27 mouse cellular contexts compared by ENCODE assay signal in genomic region chr9:77148518-77149257, GRCm38 (mm10).
"Had no signal": no experiment of that assay in that cellular context is flagged by ENCODE, and none has a peak within 500 bp of the region (broad histone marks: within the 10 kb centered on the region; RNA-seq: fewer than 3 reads in every experiment).

No protein-coding gene starts in this region.

- H3K4me1 ChIP-seq: heart, embryonic 13.5 days; heart, embryonic 15.5 days; hindbrain, embryonic 13.5 days; hindbrain, embryonic 15.5 days; kidney, embryonic 15.5 days; limb, embryonic 13.5 days; limb, embryonic 15.5 days; liver, embryonic 12.5 days had no signal

- H3K9ac ChIP-seq: heart, embryonic 13.5 days; heart, embryonic 15.5 days; hindbrain, embryonic 13.5 days; hindbrain, embryonic 15.5 days; kidney, embryonic 15.5 days; limb, embryonic 13.5 days; limb, embryonic 15.5 days; liver, embryonic 12.5 days; liver, embryonic 14.5 days had no signal

- DNase-seq: gastrocnemius, postnatal 14 days; gastrocnemius, postnatal 36 days; heart, adult 11 months; heart, adult 2 months; heart, postnatal 14 days; heart, postnatal 36 days; kidney, adult 11 months; kidney, adult 2 months; kidney, adult 9 months; kidney, postnatal 14 days; kidney, postnatal 36 days; layer of hippocampus, adult 9-11 months; layer of hippocampus, postnatal 36 days; left cerebral cortex, postnatal 4 days had no signal

- ATAC-seq: hindbrain, postnatal 0 days; intestine, embryonic 16.5 days; liver, embryonic 12.5 days had no signal

- H3K27me3 ChIP-seq: heart, embryonic 13.5 days; heart, embryonic 15.5 days; hindbrain, embryonic 13.5 days; hindbrain, embryonic 15.5 days; kidney, embryonic 15.5 days; limb, embryonic 13.5 days; limb, embryonic 15.5 days; liver, embryonic 12.5 days had no signal

- H3K4me3 ChIP-seq: heart, adult 2 months; heart, embryonic 13.5 days; heart, embryonic 15.5 days; hindbrain, embryonic 13.5 days; hindbrain, embryonic 15.5 days; kidney, embryonic 15.5 days; limb, embryonic 13.5 days; limb, embryonic 15.5 days; liver, embryonic 12.5 days had no signal

- H3K27ac ChIP-seq: heart, adult 2 months; heart, embryonic 13.5 days; heart, embryonic 15.5 days; hindbrain, embryonic 13.5 days; hindbrain, embryonic 15.5 days; hindbrain, postnatal 0 days; kidney, embryonic 15.5 days; kidney, postnatal 0 days; limb, embryonic 13.5 days; limb, embryonic 15.5 days; liver, embryonic 12.5 days; liver, embryonic 14.5 days had no signal

- H3K36me3 ChIP-seq: heart, embryonic 13.5 days; heart, embryonic 15.5 days; hindbrain, embryonic 13.5 days; hindbrain, embryonic 15.5 days; kidney, embryonic 15.5 days; limb, embryonic 13.5 days; limb, embryonic 15.5 days; liver, embryonic 12.5 days had no signal

- H3K4me2 ChIP-seq: heart, embryonic 11.5 days; heart, embryonic 13.5 days; heart, embryonic 15.5 days; hindbrain, embryonic 13.5 days; hindbrain, embryonic 15.5 days; kidney, embryonic 15.5 days; limb, embryonic 13.5 days; limb, embryonic 15.5 days; liver, embryonic 12.5 days had no signal

- H3K9me3 ChIP-seq: heart, embryonic 13.5 days; heart, embryonic 15.5 days; hindbrain, embryonic 13.5 days; hindbrain, embryonic 15.5 days; kidney, embryonic 15.5 days; limb, embryonic 13.5 days; limb, embryonic 15.5 days; liver, embryonic 12.5 days had no signal
